Mouse (Mus musculus) testis, adult 2 months (tissue): Measurements from ENCODE around the gene Klhl42. TPM values are rescaled to one million over a fixed set of nuclear protein-coding genes. Genes with fewer than 3 reads are reported as not detected.

ENCODE experiments used
- H3K27ac ChIP-seq: fragments of 200-500 bp; 2 replicates; pipeline ENCODE4 v1.5.1; 2012; ENCODE audit warnings: low read depth, low read length; ENCODE audit not compliant: control insufficient read depth, insufficient read depth
- H3K27me3 ChIP-seq: fragments of 200-500 bp; 2 replicates; pipeline ENCODE4 v1.6.1; 2012; ENCODE audit warnings: mild to moderate bottlenecking, low read length, moderate library complexity; ENCODE audit not compliant: control insufficient read depth, insufficient read depth
- H3K36me3 ChIP-seq: fragments of 200-500 bp; 2 replicates; pipeline ENCODE4 v1.6.1; 2012; ENCODE audit warnings: mild to moderate bottlenecking, low read length; ENCODE audit not compliant: control insufficient read depth, insufficient read depth
- H3K4me1 ChIP-seq: fragments of 200-500 bp; 2 replicates; pipeline ENCODE4 v1.6.1; 2012; ENCODE audit warnings: low read length; ENCODE audit not compliant: control insufficient read depth, insufficient read depth
- H3K4me3 ChIP-seq: fragments of 200-500 bp; 2 replicates; pipeline ENCODE4 v1.5.1; 2012; ENCODE audit warnings: low read depth, mild to moderate bottlenecking, low read length, moderate library complexity, mixed read lengths; ENCODE audit not compliant: control insufficient read depth
- CTCF ChIP-seq: fragments of 200-500 bp; IDR thresholded peaks from 2 replicates; pipeline ENCODE4 v1.5.1; 2012; ENCODE audit warnings: low read depth, mild to moderate bottlenecking, inconsistent platforms, low read length, moderate library complexity; ENCODE audit not compliant: control insufficient read depth, insufficient read depth, insufficient replicate concordance
- POLR2A ChIP-seq: fragments of 200-500 bp; IDR thresholded peaks from 2 replicates; pipeline ENCODE4 v1.6.1; 2012; ENCODE audit warnings: low read depth, mild to moderate bottlenecking, inconsistent platforms, low read length, moderate library complexity; ENCODE audit not compliant: control insufficient read depth
- polyA plus RNA-seq: library from polyadenylated mRNA; depleted of rRNA; stranded (reverse); fragments of >200 nt; gene quantifications from 2 replicates; pipeline ENCODE4 v1.2.3, GENCODE M21; 2012; rRNA removed

Gene Klhl42
- polyA plus RNA-seq, 1 experiment = 2.8 TPM

GRCm38 (mm10) chr6:147151839-147152238 is 60.7 kb downstream of the Klhl42 start:
- TF ChIP-seq POLR2A = no peak
- no peak overlapping the region for H3K4me3 ChIP-seq
- no peaks in the 10 kb centered on the region for H3K36me3 ChIP-seq
- H3K27ac ChIP-seq = no peak overlapping the region
- H3K4me1 ChIP-seq = no peaks in the 10 kb centered on the region
- no peaks in the 10 kb centered on the region for H3K27me3 ChIP-seq

GRCm38 (mm10) chr6:147155085-147155484 is 63.9 kb downstream of the Klhl42 start:
- no peak for TF ChIP-seq CTCF
- TF ChIP-seq POLR2A = no peak
- Histone ChIP-seq H3K27me3 (no peaks in the 10 kb centered on the region), H3K36me3 (no peaks in the 10 kb centered on the region), H3K4me3 (no peak overlapping the region), H3K27ac (no peak overlapping the region), H3K4me1 (no peaks in the 10 kb centered on the region)

- no peaks in the 10 kb centered on the region for H3K36me3 ChIP-seq
- no peak for TF ChIP-seq CTCF
- no peak overlapping the region for H3K4me3 ChIP-seq
- no peak overlapping the region for H3K27ac ChIP-seq
- no peaks in the 10 kb centered on the region for H3K27me3 ChIP-seq
- H3K4me1 ChIP-seq = no peaks in the 10 kb centered on the region
Measured at GRCm38 (mm10) chr6:147161818-147162584, 70.8 kb downstream of the Klhl42 start.

Other genes with a start within 250 kb of the Klhl42 start
- 299 and 314 TPM in 2 replicates for gene Smco2, start 241.3 kb upstream of the Klhl42 start, polyA plus RNA-seq
- gene Ppfibp1, start 202.9 kb upstream of the Klhl42 start, polyA plus RNA-seq = 9.2 and 10.9 TPM in 2 replicates
- gene 1700034J05Rik, start 137.0 kb upstream of the Klhl42 start, polyA plus RNA-seq = 170 and 188 TPM in 2 replicates
- gene Rep15, start 58.8 kb upstream of the Klhl42 start, polyA plus RNA-seq = 0.10 TPM in 2 replicates
- gene Mrps35, start 48.6 kb upstream of the Klhl42 start, polyA plus RNA-seq = 2.7 and 3.1 TPM in 2 replicates
- gene Mansc4, start 4.3 kb upstream of the Klhl42 start, polyA plus RNA-seq = 1.1 and 1.3 TPM in 2 replicates
- 0.07 and 0.22 TPM in 2 replicates for gene Pthlh, start 172.8 kb downstream of the Klhl42 start, polyA plus RNA-seq